Comparison of ENCODE assay signal across 11 mouse cellular contexts in genomic region chr7:30678263-30678975, GRCm38 (mm10). TPM values are rescaled to one million over a fixed set of nuclear protein-coding genes. Genes with fewer than 3 reads are reported as not detected.
DNase-seq lines count a peak whose midpoint lies in the region; ATAC-seq lines count a peak whose summit lies in the region.
"Had no signal": no experiment of that assay in that cellular context is flagged by ENCODE, and none has a peak within 500 bp of the region (broad histone marks: within the 10 kb centered on the region; RNA-seq: fewer than 3 reads in every experiment).

No protein-coding gene starts in this region.

- no peak overlapping the region for H3K9ac ChIP-seq in hindbrain, embryonic 14.5 days
- no peak overlapping the region for H3K9ac ChIP-seq in hindbrain, embryonic 11.5 days (ENCODE audit: low read depth, low read length)
- no peak overlapping the region for H3K9ac ChIP-seq in liver, embryonic 11.5 days (ENCODE audit: low read depth, low read length)
- H3K9ac ChIP-seq: limb, embryonic 15.5 days had no signal

- H3K4me2 ChIP-seq in hindbrain, embryonic 14.5 days (replicated peaks), result no peak overlapping the region
- no peak overlapping the region for H3K4me2 ChIP-seq in hindbrain, embryonic 11.5 days (replicated peaks; ENCODE audit: low read depth, low read length)
- H3K4me2 ChIP-seq in liver, embryonic 11.5 days, result no peak overlapping the region
- H3K4me2 ChIP-seq: limb, embryonic 15.5 days had no signal

- H3K9me3 ChIP-seq in hindbrain, embryonic 14.5 days (ENCODE audit: control insufficient read depth, low read length), result no peaks in the 10 kb centered on the region
- no peaks in the 10 kb centered on the region for H3K9me3 ChIP-seq in hindbrain, embryonic 11.5 days (ENCODE audit: control insufficient read depth, low read length)
- no peaks in the 10 kb centered on the region for H3K9me3 ChIP-seq in liver, embryonic 11.5 days (ENCODE audit: control insufficient read depth, low read length)
- H3K9me3 ChIP-seq: limb, embryonic 15.5 days had no signal

- peak; percentile 41 for DNase-seq in hindbrain, embryonic 14.5 days (ENCODE audit: low spot score)
- DNase-seq in hindbrain, embryonic 11.5 days (ENCODE audit: low spot score), result no peak
- DNase-seq in ovary, postnatal 36 days (ENCODE audit: low spot score), result peak; percentile 15
- no peak for DNase-seq in ovary, postnatal 14 days (ENCODE audit: low spot score)
- DNase-seq in adrenal gland, adult 18-20 months (ENCODE audit: low spot score in 2 of 2), result peak; percentile 58 to 66
- DNase-seq in heart, postnatal 14 days, result peak; percentile 76 to 78
- no peak for DNase-seq in liver, embryonic 11.5 days (ENCODE audit: low spot score)
- no peak for DNase-seq in thymus, postnatal 14 days

- H3K27me3 ChIP-seq in hindbrain, embryonic 14.5 days (ENCODE audit: control insufficient read depth, insufficient read depth, low read length), result 0 out of 2 replicates have a peak, but pooled peaks cover 4% of the 10 kb centered on the region
- H3K27me3 ChIP-seq in hindbrain, embryonic 11.5 days (ENCODE audit: control insufficient read depth, insufficient read depth, low read length), result no peaks in the 10 kb centered on the region
- no peaks in the 10 kb centered on the region for H3K27me3 ChIP-seq in liver, embryonic 11.5 days (replicated peaks; ENCODE audit: control insufficient read depth, insufficient read depth, low read length)
- H3K27me3 ChIP-seq: limb, embryonic 15.5 days had no signal

- no peak overlapping the region for H3K4me3 ChIP-seq in hindbrain, embryonic 14.5 days (replicated peaks; ENCODE audit: low read length)
- no peak overlapping the region for H3K4me3 ChIP-seq in hindbrain, embryonic 11.5 days (ENCODE audit: low read depth, low read length)
- H3K4me3 ChIP-seq in liver, embryonic 11.5 days (ENCODE audit: low read depth, low read length), result no peak overlapping the region
- H3K4me3 ChIP-seq: limb, embryonic 15.5 days; myocyte had no signal

- 69% methylated on average over 5 of the region's 5 CpGs for WGBS in hindbrain, embryonic 14.5 days
- WGBS in hindbrain, embryonic 11.5 days, result 73% methylated on average over 5 of the region's 5 CpGs
- WGBS in liver, embryonic 11.5 days, result 72% methylated on average over 5 of the region's 5 CpGs

- H3K27ac ChIP-seq in hindbrain, embryonic 14.5 days, result no peak overlapping the region
- H3K27ac ChIP-seq in hindbrain, embryonic 11.5 days (ENCODE audit: low read depth, low read length), result no peak overlapping the region
- H3K27ac ChIP-seq in liver, embryonic 11.5 days (ENCODE audit: low read depth, low read length), result no peak overlapping the region
- H3K27ac ChIP-seq: limb, embryonic 15.5 days had no signal

- ATAC-seq in hindbrain, embryonic 14.5 days (ENCODE audit: low FRiP score), result no peak
- no peak for ATAC-seq in hindbrain, embryonic 11.5 days (ENCODE audit: low FRiP score)
- no peak for ATAC-seq in liver, embryonic 11.5 days (replicated peaks; ENCODE audit: low FRiP score)

- intact Hi-C loops in heart, postnatal 14 days (cut with DNase I), result loop anchor here (5.0 kb wide), 1 partner anchor 179 kb away; the partner anchor contains the start of gene Ffar3

- no peaks in the 10 kb centered on the region for H3K4me1 ChIP-seq in hindbrain, embryonic 14.5 days (replicated peaks; ENCODE audit: control insufficient read depth, insufficient read depth, low read length)
- no peaks in the 10 kb centered on the region for H3K4me1 ChIP-seq in hindbrain, embryonic 11.5 days (replicated peaks; ENCODE audit: control insufficient read depth, insufficient read depth, low read length)
- no peaks in the 10 kb centered on the region for H3K4me1 ChIP-seq in liver, embryonic 11.5 days (replicated peaks; ENCODE audit: control insufficient read depth, insufficient read depth, low read length)
- H3K4me1 ChIP-seq: limb, embryonic 15.5 days had no signal

- H3K36me3 ChIP-seq in hindbrain, embryonic 14.5 days (replicated peaks; ENCODE audit: control insufficient read depth, insufficient read depth), result no peaks in the 10 kb centered on the region
- no peaks in the 10 kb centered on the region for H3K36me3 ChIP-seq in hindbrain, embryonic 11.5 days (ENCODE audit: control insufficient read depth, insufficient read depth, low read length)
- no peaks in the 10 kb centered on the region for H3K36me3 ChIP-seq in liver, embryonic 11.5 days (ENCODE audit: control insufficient read depth, insufficient read depth, low read length)
- H3K36me3 ChIP-seq: limb, embryonic 15.5 days had no signal

RNA-seq across cellular contexts. Expression of gene Pmis2, which starts 7.0 kb away (rescaled TPM):
- not detected in 2 replicates for polyA plus RNA-seq in hindbrain, embryonic 14.5 days (2014; fragmentation: Nextera tagmentation; extraction: Ambion mirVana)
- not detected in 2 replicates for polyA plus RNA-seq in hindbrain, embryonic 11.5 days (2014; fragmentation: Nextera tagmentation; extraction: Ambion mirVana)
- total RNA-seq in adrenal gland, adult 18-20 months (2021), result not detected
- total RNA-seq in heart, postnatal 14 days (2021), result under 1 TPM in 1 of 2 experiments, not detected in 1; 0.43 TPM
- not detected in 2 replicates for polyA plus RNA-seq in liver, embryonic 11.5 days (2014; fragmentation: Nextera tagmentation; extraction: Ambion mirVana)
- polyA plus RNA-seq: intestine, embryonic 14.5 days; limb, embryonic 15.5 days; myocyte had no signal

RNA-seq across cellular contexts. Expression of gene Haus5, which starts 13.6 kb away (rescaled TPM):
- polyA plus RNA-seq in hindbrain, embryonic 14.5 days (2014; fragmentation: Nextera tagmentation; extraction: Ambion mirVana), result 20.0 and 20.6 TPM in 2 replicates
- 40.3 and 41.8 TPM in 2 replicates for polyA plus RNA-seq in hindbrain, embryonic 11.5 days (2014; fragmentation: Nextera tagmentation; extraction: Ambion mirVana)
- total RNA-seq in adrenal gland, adult 18-20 months (2021), result 1 to 10 TPM; 6.9 to 7.9 TPM
- 1 to 10 TPM; 4.7 to 4.8 TPM for total RNA-seq in heart, postnatal 14 days (2021)
- 64.3 and 65.6 TPM in 2 replicates for polyA plus RNA-seq in liver, embryonic 11.5 days (2014; fragmentation: Nextera tagmentation; extraction: Ambion mirVana)

RNA-seq across cellular contexts. Expression of gene 2200002J24Rik, which starts 20.3 kb away (rescaled TPM):
- not detected in 2 replicates for polyA plus RNA-seq in hindbrain, embryonic 14.5 days (2014; fragmentation: Nextera tagmentation; extraction: Ambion mirVana)
- polyA plus RNA-seq in hindbrain, embryonic 11.5 days (2014; fragmentation: Nextera tagmentation; extraction: Ambion mirVana), result not detected in 2 replicates
- 1 to 10 TPM; 2.7 to 6.4 TPM for total RNA-seq in adrenal gland, adult 18-20 months (2021)
- total RNA-seq in heart, postnatal 14 days (2021), result not detected
- 0.53 TPM in 1 of 2 replicates, not detected in the other for polyA plus RNA-seq in liver, embryonic 11.5 days (2014; fragmentation: Nextera tagmentation; extraction: Ambion mirVana)
- polyA plus RNA-seq: myocyte had no signal

RNA-seq across cellular contexts. Expression of gene Rbm42, which starts 28.3 kb away (rescaled TPM):
- polyA plus RNA-seq in hindbrain, embryonic 14.5 days (2014; fragmentation: Nextera tagmentation; extraction: Ambion mirVana), result 115 and 118 TPM in 2 replicates
- 119 and 123 TPM in 2 replicates for polyA plus RNA-seq in hindbrain, embryonic 11.5 days (2014; fragmentation: Nextera tagmentation; extraction: Ambion mirVana)
- 10 to 100 TPM; 84.9 to 86.7 TPM for total RNA-seq in adrenal gland, adult 18-20 months (2021)
- total RNA-seq in heart, postnatal 14 days (2021), result 10 to 100 TPM; 49.1 to 53.1 TPM
- polyA plus RNA-seq in liver, embryonic 11.5 days (2014; fragmentation: Nextera tagmentation; extraction: Ambion mirVana), result 101 TPM in 2 replicates

RNA-seq across cellular contexts. Expression of gene Atp4a, which starts 33.6 kb away (rescaled TPM):
- polyA plus RNA-seq in hindbrain, embryonic 14.5 days (2014; fragmentation: Nextera tagmentation; extraction: Ambion mirVana), result 2.0 and 2.1 TPM in 2 replicates
- 0.65 and 1.4 TPM in 2 replicates for polyA plus RNA-seq in hindbrain, embryonic 11.5 days (2014; fragmentation: Nextera tagmentation; extraction: Ambion mirVana)
- 1 to 10 TPM; 1.3 to 2.6 TPM for total RNA-seq in adrenal gland, adult 18-20 months (2021)
- under 1 TPM in 1 of 2 experiments, not detected in 1; 0.15 TPM for total RNA-seq in heart, postnatal 14 days (2021)
- 1.5 and 1.9 TPM in 2 replicates for polyA plus RNA-seq in liver, embryonic 11.5 days (2014; fragmentation: Nextera tagmentation; extraction: Ambion mirVana)
- polyA plus RNA-seq: myocyte had no signal

Comparison
In these comparisons a context has a peak if more than half of its experiments do, and no peak if none do; other contexts are left out.
1. DNase-seq: peak in hindbrain, embryonic 14.5 days (single experiment), ovary, postnatal 36 days (single experiment), adrenal gland, adult 18-20 months (2 of 2) and heart, postnatal 14 days (2 of 2); none in hindbrain, embryonic 11.5 days (single experiment), ovary, postnatal 14 days (single experiment), liver, embryonic 11.5 days (single experiment) and thymus, postnatal 14 days (single experiment).